Mouse (Mus musculus): ENCODE data around the gene Crb3. TPM values are rescaled to one million over a fixed set of nuclear protein-coding genes. Genes with fewer than 3 reads are reported as not detected.

Gene Crb3
- total and polyA plus RNA-seq, 2 experiments = 21.9 to 45.6 TPM

GRCm38 (mm10) chr17:57056246-57056645 is 2.7 kb upstream of the Crb3 start:
- Histone ChIP-seq H3K4me3 (ENCODE audit: insufficient read depth, low read depth, low read length) (no peak overlapping the region), H3K4me1 (ENCODE audit: control insufficient read depth, insufficient read depth, low read length) (peaks cover 17% of the 10 kb centered on the region), H3K27me3 (ENCODE audit: control insufficient read depth, insufficient read depth, low read length) (no peaks in the 10 kb centered on the region), H3K79me2 (ENCODE audit: control insufficient read depth, insufficient read depth, low read length) (no peaks in the 10 kb centered on the region), H3K27ac (replicated peaks; ENCODE audit: insufficient read depth, low read depth, low read length) (peak overlapping the region; percentile 67), H3K36me3 (ENCODE audit: control insufficient read depth, insufficient read depth, low read length) (peaks cover 26% of the 10 kb centered on the region), H3K9ac (ENCODE audit: low read depth, low read length) (no peak overlapping the region)
- TF ChIP-seq POLR2A (IDR thresholded peaks at IDR 0.05; ENCODE audit: extremely low read depth, insufficient read depth, low read length) = no peak
- TF ChIP-seq CTCF (IDR thresholded peaks at IDR 0.05; ENCODE audit: low read depth, low read length) = no peak
- WGBS = 14% methylated on average over 3 of the region's 3 CpGs
- peak; percentile 96 for DNase-seq (ENCODE audit: extremely low read depth, low read depth, low spot score)

- Histone ChIP-seq H3K9ac (ENCODE audit: low read depth, low read length) (peak within 1 kb of the TSS; percentile 97), H3K36me3 (ENCODE audit: control insufficient read depth, insufficient read depth, low read length) (peaks cover 2% of the 10 kb centered on the region), H3K4me1 (ENCODE audit: control insufficient read depth, insufficient read depth, low read length) (peaks cover 21% of the 10 kb centered on the region), H3K79me2 (ENCODE audit: control insufficient read depth, insufficient read depth, low read length) (peaks cover 4% of the 10 kb centered on the region; the same call in 1 of the 2 replicates), H3K27me3 (ENCODE audit: control insufficient read depth, insufficient read depth, low read length) (no peaks in the 10 kb centered on the region), H3K4me3 (ENCODE audit: insufficient read depth, low read depth, low read length) (peak within 1 kb of the TSS; percentile 92), H3K27ac (replicated peaks; ENCODE audit: insufficient read depth, low read depth, low read length) (peak within 1 kb of the TSS; percentile 93)
- TF ChIP-seq CTCF (IDR thresholded peaks at IDR 0.05; ENCODE audit: low read depth, low read length) (no peak), POLR2A (IDR thresholded peaks at IDR 0.05; ENCODE audit: extremely low read depth, insufficient read depth, low read length) (0 out of 2 replicates have a peak, but pooled peaks have one; percentile 28)
- WGBS = under 1% methylated on average over 45 of the region's 45 CpGs
- DNase-seq (ENCODE audit: extremely low read depth, low read depth, low spot score) = no peak
Measured at GRCm38 (mm10) chr17:57059486-57059977, 627 bp downstream of the Crb3 start, which contains the start of gene Slc25a23. Gene Slc25a23, minus strand, starts transcription at chr17:57059863.

GRCm38 (mm10) chr17:57060231-57060801 is 1.4 kb downstream of the Crb3 start:
- Histone ChIP-seq H3K36me3 (ENCODE audit: control insufficient read depth, insufficient read depth, low read length) (no peaks in the 10 kb centered on the region; the same call in 1 of the 2 replicates), H3K79me2 (ENCODE audit: control insufficient read depth, insufficient read depth, low read length) (peaks cover 4% of the 10 kb centered on the region; the same call in 1 of the 2 replicates), H3K9ac (ENCODE audit: low read depth, low read length) (peak overlapping the region; percentile 19; the same call in 1 of the 2 replicates), H3K27me3 (ENCODE audit: control insufficient read depth, insufficient read depth, low read length) (no peaks in the 10 kb centered on the region), H3K27ac (replicated peaks; ENCODE audit: insufficient read depth, low read depth, low read length) (peak overlapping the region; percentile 46), H3K4me1 (ENCODE audit: control insufficient read depth, insufficient read depth, low read length) (peaks cover 21% of the 10 kb centered on the region), H3K4me3 (ENCODE audit: insufficient read depth, low read depth, low read length) (peak overlapping the region; percentile 92)
- DNase-seq (ENCODE audit: extremely low read depth, low read depth, low spot score) = peak; percentile 95
- TF ChIP-seq CTCF (IDR thresholded peaks at IDR 0.05; ENCODE audit: low read depth, low read length) (peak; percentile 83), POLR2A (IDR thresholded peaks at IDR 0.05; ENCODE audit: extremely low read depth, insufficient read depth, low read length) (no peak)
- WGBS = under 1% methylated on average over 44 of the region's 44 CpGs

GRCm38 (mm10) chr17:57061069-57061468 is 2.2 kb downstream of the Crb3 start:
- Histone ChIP-seq H3K79me2 (ENCODE audit: control insufficient read depth, insufficient read depth, low read length) (peaks cover 4% of the 10 kb centered on the region; the same call in 1 of the 2 replicates), H3K4me1 (ENCODE audit: control insufficient read depth, insufficient read depth, low read length) (peaks cover 17% of the 10 kb centered on the region), H3K9ac (ENCODE audit: low read depth, low read length) (no peak overlapping the region), H3K27ac (replicated peaks; ENCODE audit: insufficient read depth, low read depth, low read length) (no peak overlapping the region), H3K4me3 (ENCODE audit: insufficient read depth, low read depth, low read length) (no peak overlapping the region), H3K27me3 (ENCODE audit: control insufficient read depth, insufficient read depth, low read length) (no peaks in the 10 kb centered on the region), H3K36me3 (ENCODE audit: control insufficient read depth, insufficient read depth, low read length) (no peaks in the 10 kb centered on the region; the same call in 1 of the 2 replicates)
- 51% methylated on average over 10 of the region's 10 CpGs for WGBS
- DNase-seq (ENCODE audit: extremely low read depth, low read depth, low spot score) = no peak
- no peak for TF ChIP-seq CTCF (IDR thresholded peaks at IDR 0.05; ENCODE audit: low read depth, low read length)
- no peak for TF ChIP-seq POLR2A (IDR thresholded peaks at IDR 0.05; ENCODE audit: extremely low read depth, insufficient read depth, low read length)

- Histone ChIP-seq H3K36me3 (ENCODE audit: control insufficient read depth, insufficient read depth, low read length) (no peaks in the 10 kb centered on the region; the same call in 1 of the 2 replicates), H3K4me3 (ENCODE audit: insufficient read depth, low read depth, low read length) (peak overlapping the region; percentile 78), H3K4me1 (ENCODE audit: control insufficient read depth, insufficient read depth, low read length) (peaks cover 14% of the 10 kb centered on the region), H3K9ac (ENCODE audit: low read depth, low read length) (peak overlapping the region; percentile 83), H3K27me3 (ENCODE audit: control insufficient read depth, insufficient read depth, low read length) (no peaks in the 10 kb centered on the region), H3K27ac (replicated peaks; ENCODE audit: insufficient read depth, low read depth, low read length) (peak overlapping the region; percentile 80), H3K79me2 (ENCODE audit: control insufficient read depth, insufficient read depth, low read length) (peaks cover 4% of the 10 kb centered on the region; the same call in 1 of the 2 replicates)
- WGBS = under 1% methylated on average over 39 of the region's 39 CpGs
- peak; percentile 74 for DNase-seq (ENCODE audit: extremely low read depth, low read depth, low spot score)
- TF ChIP-seq CTCF (IDR thresholded peaks at IDR 0.05; ENCODE audit: low read depth, low read length) (no peak), POLR2A (IDR thresholded peaks at IDR 0.05; ENCODE audit: extremely low read depth, insufficient read depth, low read length) (0 out of 2 replicates have a peak, but pooled peaks have one; percentile 19)
Measured at GRCm38 (mm10) chr17:57062011-57062521, 3.2 kb downstream of the Crb3 start.

Measured in liver, adult 2 months (tissue).